Mouse (Mus musculus) ovary, postnatal 36 days (tissue): Measurements from ENCODE around the gene Dpp7.

ENCODE experiments used
- DNase-seq: peaks from one replicate; pipeline ENCODE4 v3.0.0; 2022; ENCODE audit warnings: low spot score, mixed read lengths

Dpp7 gene

GRCm38 (mm10) chr2:25310180-25310579 is 46.0 kb downstream of the Dpp7 start:
- DNase-seq, result no peak

DNA sequence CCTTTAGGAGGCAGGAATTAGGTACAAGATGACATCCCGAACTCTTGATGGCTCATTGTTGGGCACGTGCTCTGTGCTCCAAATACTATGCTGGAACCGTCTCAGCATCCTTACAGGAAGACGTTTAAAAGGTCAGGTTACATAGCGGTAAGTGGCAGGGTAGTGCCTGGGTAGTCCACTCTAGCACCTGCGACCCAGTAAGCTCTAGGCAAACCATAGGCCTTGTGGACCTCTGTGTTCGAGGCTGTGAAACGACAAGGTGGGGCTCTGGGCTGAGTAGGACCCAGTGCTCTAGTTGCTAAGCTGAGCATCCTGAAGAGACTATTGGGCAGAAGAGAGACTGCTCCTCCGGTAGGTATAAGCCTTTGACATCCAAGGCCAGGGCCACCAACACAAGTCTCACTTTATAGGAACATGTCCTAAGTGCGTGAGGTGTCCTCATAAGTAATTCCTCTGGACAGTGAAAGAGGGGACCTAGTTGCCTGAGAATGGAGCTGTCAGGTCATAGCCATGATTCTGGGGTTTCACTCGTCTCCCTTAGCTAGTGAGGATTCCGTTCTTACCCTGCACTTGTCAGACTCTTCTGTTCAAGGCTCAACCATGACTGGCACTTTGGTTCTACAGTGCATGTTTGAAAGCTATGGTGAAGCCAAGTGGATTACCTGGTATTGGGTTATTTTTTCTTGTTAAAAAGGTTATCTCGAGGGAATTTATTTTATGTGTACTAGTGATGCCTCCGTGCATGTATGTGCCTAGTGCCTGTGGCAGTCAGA is 50.4 kb downstream of the Dpp7 start:
- no peak for DNase-seq

DNA sequence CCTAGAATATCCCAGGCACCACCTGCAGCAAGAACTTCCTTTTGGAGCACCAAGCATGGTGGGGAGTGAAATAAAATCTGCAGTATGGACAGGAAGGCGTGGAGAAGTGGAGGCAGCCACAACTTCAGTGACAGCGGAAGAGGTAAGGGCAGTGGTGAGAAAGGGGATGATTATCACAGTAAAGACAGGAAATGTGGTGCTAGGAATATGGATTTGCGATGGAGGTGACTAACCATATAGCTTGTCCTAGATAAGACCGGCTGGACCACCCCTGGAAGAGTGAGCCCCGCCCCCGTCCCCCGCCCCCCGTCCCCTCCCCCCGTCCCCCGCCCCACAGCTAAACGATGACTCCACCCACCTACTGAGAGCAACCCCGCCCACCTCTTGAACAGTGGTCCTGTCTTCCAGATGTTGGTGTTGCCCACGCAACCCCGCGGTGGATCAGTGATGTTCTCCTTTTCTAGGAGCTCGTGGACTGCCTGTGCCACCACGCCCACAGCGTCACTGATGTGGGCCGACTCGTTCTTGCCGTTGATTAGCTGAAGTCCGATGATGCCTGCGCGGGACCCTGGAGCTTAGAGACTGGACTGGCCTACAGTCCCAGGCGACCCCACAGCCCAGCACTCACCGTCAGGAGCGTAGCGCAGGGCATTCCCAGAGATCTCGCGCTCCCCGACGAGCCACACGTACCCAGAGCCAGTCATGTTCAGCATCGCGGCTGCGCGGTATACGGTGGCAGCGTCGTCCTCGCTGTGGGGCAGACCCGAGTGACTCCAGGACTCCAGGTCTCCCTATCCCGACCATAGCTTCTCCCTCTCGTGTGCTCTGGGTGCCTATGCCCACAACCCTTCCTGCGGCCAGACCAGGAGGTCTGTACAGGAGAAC is 51.3 kb downstream of the Dpp7 start:
- no peak for DNase-seq

DNA sequence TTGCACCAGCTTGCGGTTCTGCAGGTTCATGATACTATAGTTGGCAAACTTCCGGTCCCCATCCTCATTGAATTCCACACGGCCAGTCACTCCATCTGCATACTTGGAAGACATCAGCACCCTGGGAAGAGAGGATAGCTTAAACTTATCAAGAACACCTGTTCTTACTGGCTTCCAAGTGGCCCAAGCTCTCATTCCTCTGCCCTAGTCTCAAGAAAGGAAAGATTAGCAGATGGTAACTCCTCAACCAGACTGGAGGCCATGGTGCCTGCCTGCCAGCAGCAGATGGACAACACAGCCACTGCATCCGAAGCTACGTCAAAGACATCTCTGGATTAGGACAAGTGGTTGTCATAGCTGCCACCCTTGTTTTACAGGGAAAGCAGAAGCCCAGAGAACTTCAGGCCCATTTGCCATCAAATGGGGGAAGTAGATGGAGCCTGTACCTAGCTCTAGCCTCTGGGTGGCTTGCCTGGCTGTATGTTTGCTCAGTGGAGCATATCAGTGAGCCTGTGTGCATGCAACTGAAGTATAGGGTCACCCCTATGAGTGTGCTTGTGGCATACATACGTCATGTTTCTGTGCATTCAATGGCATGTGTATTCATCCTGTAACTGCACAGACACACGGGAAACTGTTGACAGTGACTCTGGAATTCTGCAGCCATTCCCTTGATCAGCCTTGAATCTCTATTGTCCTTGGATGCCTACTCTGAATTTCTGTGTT is 52.1 kb downstream of the Dpp7 start:
- DNase-seq, result no peak

DNA sequence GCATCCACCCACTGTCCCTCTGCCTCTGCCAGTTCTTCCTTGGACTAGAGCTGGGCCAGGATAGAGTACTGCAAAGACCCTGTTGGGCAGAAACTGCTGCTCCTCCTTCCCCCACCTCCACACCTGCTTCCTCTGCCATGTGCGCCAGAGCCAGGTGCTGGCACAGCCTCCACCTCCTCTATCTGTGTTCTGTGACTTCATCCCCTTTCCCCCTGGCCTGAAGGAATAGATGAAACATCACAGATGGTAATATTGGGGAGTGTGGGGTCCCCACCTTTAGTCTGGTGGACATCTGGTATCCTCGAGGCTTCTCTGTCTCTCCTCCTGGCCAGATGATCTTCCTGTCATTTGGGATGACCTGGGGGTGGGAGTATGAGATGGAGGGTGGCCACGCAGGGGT is 52.7 kb downstream of the Dpp7 start:
- no peak for DNase-seq
